Mouse (Mus musculus) olfactory bulb, adult 2 months (tissue): ENCODE data around the gene Get4.

Experiments
- CTCF ChIP-seq: fragments of 200-500 bp; IDR thresholded peaks from 2 replicates; pipeline ENCODE4 v1.5.1; 2012; ENCODE audit warnings: low read depth, mild to moderate bottlenecking, low read length, moderate library complexity; ENCODE audit not compliant: insufficient read depth
- POLR2A ChIP-seq: fragments of 200-500 bp; IDR thresholded peaks from 2 replicates; pipeline ENCODE4 v1.6.1; 2012; ENCODE audit warnings: mild to moderate bottlenecking, low read depth, low read length, moderate library complexity; ENCODE audit not compliant: insufficient read depth

GRCm38 (mm10) chr5:139287787-139288186 is 35.7 kb downstream of the Get4 start:
- TF ChIP-seq POLR2A, result no peak
- no peak for TF ChIP-seq CTCF
